Mouse (Mus musculus): ENCODE results near the gene Akap6. TPM values are rescaled to one million over a fixed set of nuclear protein-coding genes. Genes with fewer than 3 reads are reported as not detected.

Gene Akap6
- total RNA-seq, 2 experiments from 2014 or later: 120 to 125 TPM

DNA sequence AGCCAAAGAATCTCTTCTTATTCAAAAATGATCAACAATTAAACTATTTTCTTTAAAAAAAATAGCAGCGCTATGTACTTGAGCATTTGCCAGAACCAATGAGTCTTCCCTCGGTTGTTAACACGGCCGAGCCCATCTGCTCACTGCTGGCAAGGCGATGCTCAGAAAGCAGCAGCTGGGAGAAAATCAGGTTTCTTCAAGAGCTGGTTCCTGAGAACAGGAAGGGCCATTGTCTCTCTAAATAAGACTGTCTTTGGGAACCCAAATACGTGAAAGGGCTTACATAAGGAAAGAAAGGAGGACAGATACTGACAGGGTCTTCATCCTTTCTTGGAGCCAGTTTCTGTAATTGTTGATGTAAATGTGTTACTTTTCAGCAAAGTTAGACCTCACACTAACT, 75.2 kb downstream of the Akap6 start:
- peak; percentile 77 for DNase-seq
- intact Hi-C loops (cut with DNase I): no loop called here

DNA sequence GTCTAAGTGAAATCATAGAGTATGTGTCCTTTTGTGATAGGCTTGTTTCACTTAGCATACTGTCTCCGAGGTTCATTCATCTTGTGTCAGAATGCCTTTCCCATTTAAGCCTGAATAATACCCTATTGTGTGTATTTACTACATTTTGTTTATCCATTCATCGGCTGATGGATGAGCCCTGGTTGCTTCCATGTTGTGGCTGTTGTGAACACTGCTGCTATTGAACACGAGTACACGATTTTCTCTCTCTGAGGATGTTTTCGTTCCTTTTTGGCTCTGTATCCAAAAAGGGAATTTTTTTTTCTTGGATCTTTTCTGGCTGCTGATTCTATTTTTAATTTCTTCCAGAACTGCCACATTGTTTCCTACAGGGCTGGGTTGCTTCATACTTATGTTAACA, 81.0 kb downstream of the Akap6 start:
- intact Hi-C loops (cut with DNase I): no loop called here
- DNase-seq: no peak

DNA sequence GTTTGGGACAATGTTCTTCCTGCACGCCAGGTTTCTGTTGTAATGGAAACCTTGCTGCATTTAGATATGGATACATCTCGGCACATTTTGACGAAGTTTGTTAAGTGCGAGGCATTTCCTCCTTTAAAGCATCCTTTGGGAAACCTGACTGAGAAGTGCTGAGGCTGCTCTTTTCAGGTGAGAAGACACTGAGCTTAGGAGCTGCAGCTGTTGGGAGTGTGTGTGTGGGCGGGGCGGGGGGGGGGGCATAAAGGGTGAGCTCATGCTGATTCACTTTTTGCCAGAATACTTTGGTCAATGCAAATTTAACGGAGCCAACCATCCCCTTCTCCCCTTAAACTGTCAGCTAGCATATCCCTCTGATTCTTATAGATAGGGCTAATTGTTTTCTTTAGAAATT, 81.9 kb downstream of the Akap6 start:
- intact Hi-C loops (cut with DNase I): no loop called here
- no peak for DNase-seq

DNA sequence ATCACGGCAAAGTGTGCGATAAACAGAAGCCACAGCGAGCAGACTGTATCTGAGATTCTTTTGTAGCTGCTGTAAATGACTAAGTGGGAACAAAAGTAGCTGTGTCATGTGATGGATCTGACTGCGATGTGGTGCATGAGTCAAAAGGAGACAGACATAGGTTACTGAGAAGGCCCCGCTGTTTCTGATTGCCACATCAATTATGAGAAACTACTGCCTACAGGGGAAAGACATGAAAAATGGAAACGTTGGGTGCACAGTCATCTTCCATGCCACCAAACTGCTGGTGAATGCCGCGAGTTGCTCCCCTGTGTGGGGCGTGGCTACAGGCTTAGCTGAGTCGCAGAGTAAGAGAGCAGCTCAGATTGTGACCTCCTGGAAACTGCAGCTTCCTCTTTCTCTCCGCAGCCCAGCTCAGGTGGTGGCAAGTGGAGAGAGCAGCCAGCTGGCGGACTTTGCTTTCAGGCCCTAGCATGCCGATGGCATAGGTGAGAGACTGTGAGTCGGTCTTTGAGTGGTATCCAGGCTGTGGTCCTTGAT, 83.8 kb downstream of the Akap6 start:
- intact Hi-C loops (cut with DNase I): no loop called here
- peak; percentile 47 for DNase-seq

DNA sequence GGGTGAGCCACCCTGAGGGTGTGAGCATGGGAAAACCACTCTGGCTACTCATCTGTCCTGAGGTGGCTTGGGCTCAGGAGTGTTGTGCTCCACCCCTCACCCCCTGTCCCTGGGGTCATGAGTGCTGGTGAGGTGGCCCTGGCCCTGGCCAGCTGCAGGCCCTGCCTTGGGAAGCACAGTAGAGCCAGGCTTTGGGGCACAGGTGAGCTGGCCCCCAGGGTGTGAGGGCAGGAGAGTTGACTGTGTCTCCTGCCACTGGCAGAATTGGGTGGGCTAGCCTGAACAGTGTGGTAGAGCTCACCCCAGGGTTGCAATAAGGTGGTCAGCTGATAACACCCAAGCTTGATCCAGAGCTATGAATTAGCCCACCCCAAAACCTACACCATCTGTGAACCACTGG, 86.0 kb downstream of the Akap6 start:
- intact Hi-C loops (cut with DNase I): no loop called here

DNA sequence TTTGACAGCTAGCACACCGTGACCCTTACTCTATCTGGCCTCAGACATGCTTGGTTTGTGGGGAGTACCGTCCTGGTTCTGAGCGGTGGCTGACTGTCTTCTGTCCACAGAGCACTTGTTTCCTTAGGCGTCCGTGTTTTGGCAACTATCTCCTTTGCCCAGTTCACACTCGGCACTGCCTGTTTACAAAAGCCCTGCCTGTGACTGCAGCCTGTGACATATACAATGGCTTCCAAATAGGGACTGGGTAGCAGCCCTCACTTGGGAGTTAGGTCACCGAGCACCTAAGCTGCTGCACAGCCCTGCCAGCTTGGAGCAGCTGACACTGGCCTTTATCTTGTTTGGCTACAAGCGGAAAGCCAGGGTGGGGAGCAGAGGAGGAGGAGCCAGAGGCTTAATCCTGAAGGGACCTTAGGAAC, 91.2 kb downstream of the Akap6 start:
- peak; percentile 57 for DNase-seq
- intact Hi-C loops (cut with DNase I): no loop called here

More for the DNA sequence above, 86.0 kb downstream of the Akap6 start:
- no peak for DNase-seq

DNA sequence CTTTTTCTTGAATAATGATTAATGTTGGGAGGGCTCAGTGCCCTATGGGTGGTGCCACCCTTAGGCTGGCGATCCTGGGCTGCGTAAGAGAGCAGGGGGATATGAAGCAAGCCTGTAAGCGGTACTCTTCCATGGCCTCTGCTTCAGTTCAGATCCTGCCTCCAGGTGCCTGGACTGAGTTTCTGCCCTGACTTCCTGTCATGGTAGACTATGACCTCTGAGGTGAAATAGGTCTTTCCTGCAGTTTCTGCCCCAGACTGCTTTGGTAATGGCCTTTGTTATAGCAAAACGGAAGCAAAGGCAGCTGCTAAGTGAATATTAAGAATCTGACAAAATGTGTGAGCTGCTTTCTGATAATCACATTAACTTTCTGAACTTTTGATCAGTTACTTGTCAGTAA, 94.9 kb downstream of the Akap6 start:
- intact Hi-C loops (cut with DNase I): no loop called here
- DNase-seq: no peak

DNA sequence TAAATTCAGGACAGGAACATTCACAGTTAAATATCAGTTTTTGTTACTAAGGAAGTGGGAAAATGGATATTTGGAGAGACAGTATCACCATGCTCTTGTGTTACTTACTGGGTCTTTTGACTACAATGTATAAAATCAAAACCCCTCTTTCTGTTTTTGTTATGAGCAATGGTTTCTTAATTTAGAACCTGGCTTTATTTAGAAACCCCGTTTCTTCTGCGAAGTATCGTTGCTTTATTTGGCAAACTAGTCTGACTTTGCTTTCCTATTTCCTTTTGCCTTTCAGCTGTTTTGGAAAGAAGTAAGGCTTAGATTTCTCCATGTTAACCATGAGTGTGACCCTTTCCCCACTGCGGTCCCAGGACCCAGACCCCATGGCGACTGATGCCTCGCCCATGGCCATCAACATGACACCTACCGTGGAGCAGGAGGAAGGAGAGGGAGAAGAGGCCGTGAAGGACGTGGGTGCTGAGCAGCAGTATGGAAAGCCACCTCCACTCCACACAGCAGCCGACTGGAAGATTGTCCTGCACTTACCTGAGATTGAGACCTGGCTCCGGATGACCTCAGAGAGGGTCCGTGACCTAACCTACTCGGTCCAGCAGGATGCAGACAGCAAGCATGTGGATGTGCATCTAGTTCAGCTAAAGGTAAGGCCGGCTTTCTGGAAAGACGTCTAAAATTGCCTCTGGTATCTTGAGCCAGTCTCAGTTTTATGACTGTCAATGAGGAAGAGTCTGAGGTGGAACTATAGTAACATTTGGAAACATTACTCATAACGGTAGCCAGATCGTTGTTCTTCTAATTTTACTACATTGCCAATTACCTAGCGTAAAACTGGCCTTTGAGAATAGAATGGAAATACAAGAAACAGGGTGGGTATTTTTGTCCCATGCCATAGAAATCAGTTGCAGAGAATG, 96.6 kb downstream of the Akap6 start:
- DNase-seq: no peak
- intact Hi-C loops (cut with DNase I): no loop called here

DNA sequence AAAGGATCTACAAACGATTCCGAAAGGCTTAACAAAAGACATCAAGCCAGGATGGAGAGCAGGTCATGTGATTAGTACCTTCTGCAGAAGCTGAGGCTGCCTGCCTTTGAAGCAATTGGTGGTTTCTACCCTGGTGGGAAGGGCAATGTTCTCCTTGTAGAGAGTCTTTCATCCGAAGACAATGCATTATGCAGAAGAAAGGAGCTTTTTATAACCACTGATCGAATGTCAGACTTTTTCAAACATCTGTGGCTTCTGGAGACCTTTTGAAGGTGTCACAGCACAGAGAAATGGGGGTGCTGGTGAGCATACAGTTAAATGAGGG, 97.2 kb downstream of the Akap6 start:
- intact Hi-C loops (cut with DNase I): no loop called here

DNA sequence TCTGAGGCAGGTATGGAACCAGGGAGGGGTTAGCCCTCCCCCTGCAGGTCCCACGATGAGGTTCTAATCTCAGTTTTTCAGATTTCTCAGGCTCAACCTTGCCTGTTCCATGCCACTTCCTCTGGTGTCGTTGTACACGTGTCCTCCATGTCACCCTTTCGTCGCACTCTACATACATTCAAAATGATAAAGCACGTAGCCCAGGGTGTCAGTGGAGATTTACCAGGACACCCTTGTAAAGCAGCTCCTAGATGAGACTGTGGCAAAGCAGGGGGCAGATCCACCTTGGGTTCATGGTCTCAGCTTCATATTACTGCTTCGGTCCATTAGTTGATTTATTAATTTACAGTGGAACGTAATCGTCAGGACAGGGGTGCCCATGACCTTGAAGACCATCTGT, 100.5 kb downstream of the Akap6 start:
- intact Hi-C loops (cut with DNase I): no loop called here
- no peak for DNase-seq

More for the DNA sequence above, 97.2 kb downstream of the Akap6 start:
- DNase-seq: no peak

DNA sequence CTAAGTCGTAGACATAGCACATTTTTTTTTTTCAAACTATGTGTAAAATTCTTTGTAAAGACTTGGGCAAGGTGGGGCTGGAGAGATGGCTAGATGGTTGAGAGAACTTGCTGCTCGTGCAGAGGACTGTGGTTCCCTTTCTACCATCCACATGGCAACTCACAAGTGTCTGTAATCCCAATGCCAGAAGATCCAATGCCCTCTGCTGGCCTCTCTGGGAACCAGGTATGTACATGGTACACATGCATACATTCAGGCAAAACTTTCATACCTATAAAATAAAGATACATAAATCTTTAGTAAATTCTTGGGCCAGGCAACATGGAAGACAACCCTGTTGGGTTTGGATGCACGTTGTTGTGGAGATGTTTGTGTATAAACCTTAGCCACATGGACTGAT, 107.1 kb downstream of the Akap6 start:
- intact Hi-C loops (cut with DNase I): no loop called here
- no peak for DNase-seq

DNA sequence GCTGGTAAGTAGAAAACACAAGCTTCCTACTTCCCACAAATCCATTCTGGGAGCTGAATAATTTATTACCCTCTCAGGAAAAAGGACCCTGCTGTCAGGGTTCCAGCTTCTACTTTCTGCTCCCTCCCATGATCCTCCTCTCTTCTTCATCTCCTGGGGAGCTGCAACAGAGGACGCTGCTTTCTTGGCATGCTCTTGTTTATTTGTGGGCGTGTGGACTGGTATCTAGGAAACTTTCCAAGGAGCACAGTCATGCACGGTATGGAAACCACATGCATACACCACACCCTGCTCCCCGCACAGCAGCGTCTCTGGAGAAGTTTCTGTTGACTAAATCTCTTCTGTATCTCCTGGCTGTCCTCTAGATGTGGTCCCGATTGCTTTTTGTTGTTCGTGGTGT, 119.4 kb downstream of the Akap6 start:
- intact Hi-C loops (cut with DNase I): no loop called here
- DNase-seq: no peak

DNA sequence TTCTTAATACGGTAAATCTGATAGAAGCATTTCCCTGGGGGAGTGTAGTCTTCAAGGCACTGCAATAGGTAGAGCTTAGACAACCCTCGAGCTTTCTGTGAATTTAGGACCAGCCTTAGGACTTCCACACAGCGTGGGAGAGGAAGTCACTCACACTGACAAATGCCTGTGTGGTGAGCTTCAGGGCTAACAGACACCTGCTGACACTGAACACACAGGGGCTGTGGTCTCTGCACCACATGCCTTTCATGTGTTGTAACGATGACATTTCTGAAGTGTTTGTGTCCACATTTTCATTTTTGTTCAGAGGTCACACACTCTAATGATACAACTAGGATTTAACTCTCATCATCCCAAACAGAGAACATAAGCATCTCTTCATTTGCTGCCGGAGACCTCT, 125.6 kb downstream of the Akap6 start:
- no peak for DNase-seq
- intact Hi-C loops (cut with DNase I): no loop called here

DNA sequence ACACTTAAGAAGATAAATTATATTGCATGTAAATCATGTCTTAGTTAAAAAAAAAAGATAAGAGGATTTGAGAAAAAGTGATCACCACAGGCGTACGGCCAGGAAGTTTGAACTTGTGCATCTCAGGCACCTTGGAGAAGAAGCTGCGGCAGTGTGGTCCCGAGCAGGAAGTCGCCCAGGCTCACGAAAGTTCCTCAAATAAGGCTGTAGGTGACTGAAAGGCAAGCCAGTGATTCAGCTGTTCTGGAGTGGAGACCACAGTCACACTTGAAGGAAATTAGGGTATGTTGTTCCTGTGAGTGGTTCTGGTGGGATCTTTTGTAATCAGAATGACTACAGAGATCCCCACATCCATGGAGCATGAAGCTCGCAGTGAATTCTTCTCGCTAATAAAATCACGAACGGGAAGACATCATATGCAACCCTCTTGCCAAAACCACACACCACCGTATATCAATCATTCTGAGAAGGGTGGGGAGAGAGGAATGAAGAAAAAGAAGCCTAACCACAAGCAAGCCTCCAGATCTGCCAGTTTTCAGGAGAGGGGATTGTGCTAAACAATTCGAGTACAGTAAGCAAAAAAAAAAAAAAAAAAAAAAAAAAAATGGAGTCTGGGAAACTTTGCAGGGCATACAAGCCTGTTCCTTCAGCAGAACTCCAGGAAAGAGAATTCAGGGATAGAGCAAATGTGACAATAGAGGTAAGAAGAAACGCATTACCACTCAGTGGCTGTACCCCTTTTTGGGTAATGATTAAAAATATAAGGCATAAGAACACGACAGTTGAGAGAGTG, 130.0 kb downstream of the Akap6 start:
- intact Hi-C loops (cut with DNase I): no loop called here
- DNase-seq: no peak

DNA sequence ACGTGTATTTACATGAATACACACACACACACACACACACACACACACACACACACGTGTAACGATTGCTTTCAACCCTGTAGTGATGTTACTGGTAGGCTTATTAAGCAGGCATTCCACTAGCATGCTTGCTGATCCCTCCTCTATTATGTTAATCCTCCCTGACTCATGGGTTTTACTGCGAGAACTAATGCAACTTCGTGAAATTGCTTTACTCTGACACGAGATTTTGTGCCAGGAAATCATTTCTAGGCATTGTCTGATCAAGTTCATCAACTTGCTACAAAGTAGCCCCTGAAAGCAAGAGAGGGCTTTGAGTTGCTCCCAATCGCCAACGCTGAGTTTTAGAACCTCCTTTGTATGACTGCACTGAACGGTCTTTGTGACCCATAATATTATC, 132.6 kb downstream of the Akap6 start:
- DNase-seq: no peak
- intact Hi-C loops (cut with DNase I): loop anchor here (10.0 kb wide), 1 partner anchor 63 kb away; no protein-coding TSS in a partner anchor

DNA sequence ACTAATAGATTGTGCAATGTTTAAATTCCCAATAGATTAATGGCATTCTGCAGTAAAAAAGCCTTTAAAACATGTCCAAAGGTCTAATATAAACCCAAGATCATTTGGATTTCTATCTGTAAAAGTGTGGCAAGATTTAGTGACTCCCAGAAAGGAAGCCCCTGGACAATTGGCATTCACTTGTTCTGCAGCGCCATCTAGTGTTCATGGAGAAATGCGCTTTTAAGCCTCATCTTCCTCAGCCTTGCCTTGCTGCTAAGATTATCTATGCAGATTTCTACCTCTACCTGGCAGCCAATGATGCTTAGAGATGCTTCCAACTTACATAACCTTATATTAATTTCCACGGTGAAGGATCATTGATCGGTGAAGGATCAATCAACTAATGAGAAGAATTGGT, 133.0 kb downstream of the Akap6 start:
- peak; percentile 69 for DNase-seq
- intact Hi-C loops (cut with DNase I): loop anchor here (10.0 kb wide), 1 partner anchor 63 kb away; no protein-coding TSS in a partner anchor

DNA sequence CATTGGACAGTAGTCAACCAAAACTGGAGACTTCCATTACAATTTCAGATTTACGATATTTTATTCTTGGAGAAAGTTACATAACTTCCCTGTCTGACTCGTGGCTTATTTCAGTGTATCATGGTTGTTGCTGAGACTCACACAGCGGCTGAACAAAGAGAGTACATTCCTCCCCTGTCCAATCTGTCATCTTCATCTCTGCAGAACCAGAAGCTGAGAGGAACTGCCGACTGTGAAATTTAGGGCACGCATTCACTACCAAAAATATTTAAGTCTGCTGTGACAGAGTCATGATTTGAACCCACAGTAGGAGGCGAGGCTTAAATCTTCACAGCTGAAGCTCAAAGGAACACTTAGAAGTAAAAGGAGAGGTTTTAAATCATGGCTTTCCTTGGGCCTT, 134.0 kb downstream of the Akap6 start:
- DNase-seq: no peak
- intact Hi-C loops (cut with DNase I): loop anchor here (10.0 kb wide), 1 partner anchor 62 kb away; no protein-coding TSS in a partner anchor

DNA sequence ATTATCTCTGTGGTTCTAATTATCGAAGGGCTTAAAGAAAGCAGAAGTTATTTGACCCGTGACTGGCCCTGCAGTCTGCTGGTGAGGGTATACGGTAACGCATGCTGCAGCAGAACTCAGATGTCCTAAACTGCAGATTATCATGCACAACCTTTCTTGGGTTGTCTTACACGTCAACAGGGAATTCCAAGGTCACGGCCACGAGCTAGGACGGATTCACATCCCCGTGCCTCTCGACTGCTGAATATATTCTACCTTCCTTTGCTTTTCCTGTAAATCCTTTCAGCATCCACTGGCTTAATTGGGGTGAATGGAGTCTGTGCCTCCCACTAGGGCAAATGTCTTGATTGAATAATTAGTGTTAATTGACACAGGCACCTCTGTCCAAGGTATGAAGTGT, 134.9 kb downstream of the Akap6 start:
- intact Hi-C loops (cut with DNase I): loop anchor here (10.0 kb wide), 1 partner anchor 61 kb away; no protein-coding TSS in a partner anchor
- DNase-seq: no peak

DNA sequence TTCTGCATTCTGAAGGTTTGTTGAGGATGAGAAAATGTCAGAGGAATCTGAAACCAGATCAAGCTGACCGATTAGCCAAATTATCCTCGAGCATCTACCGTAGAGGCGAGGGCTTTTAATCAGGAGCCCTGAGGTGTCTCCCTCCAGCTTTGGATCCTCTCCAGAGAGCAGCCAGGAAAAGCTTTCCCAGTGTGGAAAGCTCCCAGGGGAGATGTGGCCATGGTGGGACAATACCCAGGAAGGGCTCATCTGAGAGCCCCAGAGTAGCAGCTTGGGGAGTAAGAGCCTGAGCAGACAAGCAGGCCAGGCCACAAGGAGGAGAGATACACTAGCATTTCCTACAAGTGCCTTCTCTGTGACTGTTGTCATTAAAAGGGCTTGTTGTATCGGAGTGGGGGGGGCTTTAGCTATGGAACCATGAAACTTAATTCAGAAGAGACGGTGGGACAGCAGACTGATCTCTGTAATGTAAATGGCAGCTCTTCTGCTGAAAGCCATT, 135.6 kb downstream of the Akap6 start:
- intact Hi-C loops (cut with DNase I): loop anchor here (10.0 kb wide), 1 partner anchor 60 kb away; no protein-coding TSS in a partner anchor
- DNase-seq: no peak

DNA sequence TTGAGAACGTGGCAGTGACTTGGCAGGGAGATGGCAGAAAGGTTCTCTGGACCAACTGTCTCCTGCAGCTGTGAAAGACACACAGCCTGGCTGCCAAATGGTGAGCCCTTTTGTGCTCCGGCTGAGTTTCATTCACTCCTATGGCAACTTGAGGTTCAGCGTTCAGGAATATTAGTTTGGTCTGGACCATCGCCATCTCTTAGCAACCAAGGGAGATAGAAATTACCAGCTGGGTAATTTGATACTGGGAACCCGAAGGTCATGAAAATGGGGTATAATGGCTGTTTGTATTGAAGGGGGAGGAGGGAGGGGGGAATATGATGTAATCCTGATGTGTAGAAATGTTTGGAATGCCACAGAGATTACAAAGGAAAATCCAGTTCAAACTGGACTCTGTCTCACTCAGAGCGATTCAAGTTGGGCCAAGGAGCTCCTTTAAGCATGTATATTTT, 136.1 kb downstream of the Akap6 start:
- intact Hi-C loops (cut with DNase I): loop anchor here (10.0 kb wide), 1 partner anchor 59 kb away; no protein-coding TSS in a partner anchor
- DNase-seq: peak; percentile 58

Data from left cerebral cortex, postnatal 4 days (tissue).